Mouse (Mus musculus) liver, embryonic 15.5 days (tissue): ENCODE results near the gene Adamtsl1. TPM values are rescaled to one million over a fixed set of nuclear protein-coding genes. Genes with fewer than 3 reads are reported as not detected.

ENCODE experiments used
- ATAC-seq: fragments of 200-750 bp; cut with Nextera tagmentation; 2 replicates; pipeline ENCODE4 v1.8.0; 2017; ENCODE audit warnings: moderate number of reproducible peaks, mild to moderate bottlenecking, moderate library complexity; ENCODE audit not compliant: insufficient read depth
- H3K27ac ChIP-seq: fragments of 300-500 bp; sonication (generic); replicated peaks from 2 replicates; pipeline ENCODE4 v1.5.1; 2015; ENCODE audit warnings: mild to moderate bottlenecking, inconsistent platforms
- H3K27me3 ChIP-seq: fragments of 300-500 bp; sonication (generic); 2 replicates; pipeline ENCODE4 v1.6.1; 2015; ENCODE audit warnings: mild to moderate bottlenecking, inconsistent platforms
- H3K36me3 ChIP-seq: fragments of 300-500 bp; sonication (generic); replicated peaks from 2 replicates; pipeline ENCODE4 v1.6.1; 2015; ENCODE audit warnings: moderate library complexity, mild to moderate bottlenecking, inconsistent platforms
- H3K4me1 ChIP-seq: fragments of 300-500 bp; sonication (generic); replicated peaks from 2 replicates; pipeline ENCODE4 v1.6.1; 2015; ENCODE audit warnings: inconsistent platforms
- H3K4me2 ChIP-seq: fragments of 300-500 bp; sonication (generic); 2 replicates; pipeline ENCODE4 v1.6.1; 2015; ENCODE audit warnings: moderate library complexity, mild to moderate bottlenecking, inconsistent platforms
- H3K4me3 ChIP-seq: fragments of 300-500 bp; sonication (generic); replicated peaks from 2 replicates; pipeline ENCODE4 v1.5.1; 2015; ENCODE audit warnings: mild to moderate bottlenecking, inconsistent platforms
- H3K9ac ChIP-seq: fragments of 300-500 bp; sonication (generic); 2 replicates; pipeline ENCODE4 v1.6.1; 2015; ENCODE audit warnings: moderate library complexity, mild to moderate bottlenecking, inconsistent platforms
- H3K9me3 ChIP-seq: fragments of 300-500 bp; sonication (generic); replicated peaks from 2 replicates; pipeline ENCODE4 v1.6.1; 2016; ENCODE audit warnings: inconsistent platforms
- WGBS: fragments of 180-500 bp; shearing (Covaris S2); methylation state at CpG from one replicate; pipeline ENCODE4 v1.1.7; 2015; ENCODE audit warnings: mixed read lengths; ENCODE audit not compliant: insufficient replicate concordance; 5-methylcytosine and 5-hydroxymethylcytosine counted together
- polyA plus RNA-seq: library from polyadenylated mRNA; unstranded; fragments of >200 nt; fragmentation: Nextera tagmentation; extraction: Ambion mirVana; gene quantifications from 2 replicates; pipeline ENCODE4 v1.2.1, GENCODE M21; 2015

Gene Adamtsl1
- polyA plus RNA-seq, 1 experiment from 2014 or later, result 0.47 TPM

DNA sequence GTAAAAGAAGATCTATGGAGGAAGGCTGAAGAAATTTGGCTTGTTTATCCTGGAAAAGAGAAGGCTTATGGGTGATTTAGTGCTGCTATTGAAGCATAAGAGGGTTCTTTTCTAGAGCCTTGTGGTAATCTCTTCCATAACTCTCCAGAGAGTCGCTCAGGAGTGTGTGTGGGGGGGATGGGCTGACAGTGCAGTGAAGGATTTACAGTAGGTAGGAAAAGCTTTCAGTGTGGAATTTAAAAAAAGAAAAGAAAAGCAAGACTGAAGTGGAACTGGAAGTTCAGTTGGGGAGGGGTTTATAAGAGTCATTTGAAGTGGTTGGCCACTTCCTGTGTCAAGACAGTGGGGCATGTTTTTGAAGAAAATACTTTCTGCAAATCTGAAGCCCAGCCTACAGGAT, 155.8 kb downstream of the Adamtsl1 start:
- no peak overlapping the region for H3K4me2 ChIP-seq
- H3K27ac ChIP-seq, result no peak overlapping the region
- no peak overlapping the region for H3K4me3 ChIP-seq
- ATAC-seq, result no peak
- H3K36me3 ChIP-seq, result no peaks in the 10 kb centered on the region
- no peaks in the 10 kb centered on the region for H3K4me1 ChIP-seq
- WGBS, result 23% methylated on average over 1 of the region's 1 CpGs
- H3K27me3 ChIP-seq, result no peaks in the 10 kb centered on the region
- H3K9me3 ChIP-seq, result no peaks in the 10 kb centered on the region
- H3K9ac ChIP-seq, result no peak overlapping the region

DNA sequence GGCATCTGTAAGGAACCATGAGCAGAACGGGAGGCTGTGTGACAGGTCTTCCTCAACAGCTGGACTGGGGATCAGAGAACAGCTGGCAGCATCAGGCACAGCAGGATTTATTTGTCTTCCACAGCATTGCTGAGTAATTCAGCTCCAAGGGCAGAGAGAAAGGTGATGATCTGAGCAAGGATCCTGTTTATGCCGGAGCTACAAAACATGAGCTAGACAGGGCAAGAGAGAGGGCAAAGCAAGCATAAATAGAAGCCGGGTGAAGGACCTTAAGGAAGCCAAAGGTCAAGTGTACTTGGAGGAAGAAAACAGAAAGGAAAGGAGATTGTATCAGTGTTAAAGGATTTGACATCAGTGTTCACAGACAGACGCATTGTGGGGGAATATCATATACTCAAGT, 158.3 kb downstream of the Adamtsl1 start:
- no peaks in the 10 kb centered on the region for H3K36me3 ChIP-seq
- H3K27me3 ChIP-seq, result no peaks in the 10 kb centered on the region
- ATAC-seq, result no peak
- H3K27ac ChIP-seq, result no peak overlapping the region
- no peaks in the 10 kb centered on the region for H3K4me1 ChIP-seq
- no peak overlapping the region for H3K4me2 ChIP-seq
- no peaks in the 10 kb centered on the region for H3K9me3 ChIP-seq
- H3K4me3 ChIP-seq, result no peak overlapping the region
- no peak overlapping the region for H3K9ac ChIP-seq
- 43% methylated on average over 4 of the region's 4 CpGs for WGBS

DNA sequence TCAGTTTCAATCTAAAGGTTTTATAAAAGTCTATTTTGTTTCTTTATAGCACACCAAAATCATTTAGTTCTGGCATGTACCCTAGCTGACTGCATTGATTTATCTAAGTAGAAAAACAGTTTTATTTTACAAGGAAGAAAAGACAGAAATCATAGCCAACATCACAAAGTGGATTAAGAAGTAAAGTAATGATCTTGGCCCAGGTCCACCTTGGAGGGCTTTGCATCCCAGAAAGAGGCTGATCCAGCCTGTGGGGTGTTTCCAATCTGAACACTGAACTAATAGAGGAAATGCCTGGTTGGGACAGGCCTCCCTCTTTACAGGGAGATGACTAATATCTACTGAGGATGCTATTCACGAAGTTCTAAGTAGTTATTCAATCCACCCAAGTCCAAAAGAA, 163.6 kb downstream of the Adamtsl1 start:
- H3K9me3 ChIP-seq, result no peaks in the 10 kb centered on the region
- WGBS, result 19% methylated on average over 1 of the region's 1 CpGs

DNA sequence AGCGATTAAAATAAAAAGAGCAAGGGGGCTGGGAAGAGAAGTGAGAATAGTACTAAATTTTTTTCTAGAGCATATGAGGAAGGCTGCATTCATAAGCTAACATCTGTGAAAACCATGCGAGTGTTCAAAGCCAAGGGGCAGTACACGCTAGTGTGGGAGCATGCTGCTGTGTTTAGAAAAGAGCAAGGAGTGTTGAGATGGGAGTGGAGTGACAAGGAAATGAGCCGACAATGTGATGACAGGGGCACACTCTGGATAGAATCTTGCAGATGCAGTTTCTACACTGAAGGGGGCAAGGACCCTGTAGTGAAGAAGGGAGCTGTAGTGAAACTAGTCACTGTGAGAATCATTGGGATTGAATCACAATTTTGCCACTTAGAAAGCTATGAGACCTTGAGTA, 172.2 kb downstream of the Adamtsl1 start:
- H3K4me3 ChIP-seq, result no peak overlapping the region
- 63% methylated on average over 4 of the region's 4 CpGs for WGBS
- H3K36me3 ChIP-seq, result no peaks in the 10 kb centered on the region
- H3K27ac ChIP-seq, result no peak overlapping the region
- ATAC-seq, result no peak
- no peak overlapping the region for H3K9ac ChIP-seq
- H3K4me1 ChIP-seq, result no peaks in the 10 kb centered on the region
- no peak overlapping the region for H3K4me2 ChIP-seq
- H3K27me3 ChIP-seq, result no peaks in the 10 kb centered on the region
- H3K9me3 ChIP-seq, result no peaks in the 10 kb centered on the region

More for the DNA sequence above, 163.6 kb downstream of the Adamtsl1 start:
- Histone ChIP-seq H3K27ac (no peak overlapping the region), H3K4me1 (no peaks in the 10 kb centered on the region), H3K36me3 (no peaks in the 10 kb centered on the region), H3K4me3 (no peak overlapping the region), H3K4me2 (no peak overlapping the region), H3K9ac (no peak overlapping the region), H3K27me3 (no peaks in the 10 kb centered on the region)
- no peak for ATAC-seq

DNA sequence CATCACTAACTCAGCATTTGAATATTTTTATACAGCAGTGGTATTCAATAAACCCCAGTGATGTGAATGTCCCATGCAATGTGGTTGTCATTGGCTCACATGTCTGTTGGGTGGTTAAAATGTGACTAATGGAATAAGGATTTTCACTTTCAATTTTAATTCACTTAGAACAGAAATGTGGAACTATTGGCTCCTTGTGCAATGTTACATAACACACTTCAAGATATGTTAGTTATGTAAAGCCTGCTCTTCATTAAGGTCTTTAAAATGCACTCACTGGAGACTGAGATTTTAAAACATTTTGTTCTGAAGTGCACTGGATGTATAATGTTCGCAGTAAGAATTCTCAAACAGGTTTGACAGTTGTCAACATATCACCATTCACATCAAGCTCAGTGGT, 181.3 kb downstream of the Adamtsl1 start:
- WGBS, result 54% methylated on average over 1 of the region's 1 CpGs
- H3K9ac ChIP-seq, result no peak overlapping the region
- H3K9me3 ChIP-seq, result no peaks in the 10 kb centered on the region
- H3K27ac ChIP-seq, result no peak overlapping the region
- no peak overlapping the region for H3K4me2 ChIP-seq
- no peak overlapping the region for H3K4me3 ChIP-seq
- H3K4me1 ChIP-seq, result no peaks in the 10 kb centered on the region
- no peaks in the 10 kb centered on the region for H3K27me3 ChIP-seq
- H3K36me3 ChIP-seq, result no peaks in the 10 kb centered on the region
- no peak for ATAC-seq

DNA sequence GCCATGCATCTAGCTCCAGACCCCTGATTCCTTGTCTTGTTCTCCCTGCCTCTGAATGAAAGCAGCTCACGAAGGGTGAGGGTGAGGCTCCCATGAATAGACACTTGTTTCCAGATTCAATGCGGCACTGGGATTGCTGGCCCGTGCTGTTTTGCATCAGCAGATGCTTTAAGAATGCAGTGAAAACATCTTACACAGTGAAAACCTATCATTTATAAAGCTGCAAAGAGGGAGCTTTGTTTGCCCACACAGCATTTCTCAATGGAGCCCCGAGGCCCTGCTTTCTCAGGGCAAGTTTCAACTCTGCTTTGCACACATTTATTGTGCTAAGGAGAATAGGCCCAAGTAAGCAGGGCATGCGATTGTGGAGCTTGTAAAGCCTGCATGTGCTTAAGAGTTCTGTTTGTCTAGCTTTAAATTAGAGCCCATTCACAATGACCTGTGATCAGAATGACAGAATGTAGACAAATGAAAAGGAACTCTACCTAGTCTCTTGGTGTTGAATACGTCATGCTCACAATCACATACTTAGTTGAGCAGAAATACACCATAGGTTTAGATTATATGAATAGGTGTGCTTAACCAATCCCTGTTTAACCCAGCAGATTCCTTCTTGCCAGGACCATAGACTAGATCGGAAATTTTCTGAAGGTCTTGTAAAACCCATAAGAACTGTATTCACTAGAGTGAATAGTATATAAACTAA, 193.5 kb downstream of the Adamtsl1 start:
- Histone ChIP-seq H3K4me3 (no peak overlapping the region), H3K4me2 (no peak overlapping the region), H3K4me1 (no peaks in the 10 kb centered on the region), H3K9me3 (no peaks in the 10 kb centered on the region), H3K9ac (no peak overlapping the region), H3K36me3 (no peaks in the 10 kb centered on the region), H3K27me3 (no peaks in the 10 kb centered on the region), H3K27ac (no peak overlapping the region)
- no peak for ATAC-seq
- 56% methylated on average over 7 of the region's 7 CpGs for WGBS

DNA sequence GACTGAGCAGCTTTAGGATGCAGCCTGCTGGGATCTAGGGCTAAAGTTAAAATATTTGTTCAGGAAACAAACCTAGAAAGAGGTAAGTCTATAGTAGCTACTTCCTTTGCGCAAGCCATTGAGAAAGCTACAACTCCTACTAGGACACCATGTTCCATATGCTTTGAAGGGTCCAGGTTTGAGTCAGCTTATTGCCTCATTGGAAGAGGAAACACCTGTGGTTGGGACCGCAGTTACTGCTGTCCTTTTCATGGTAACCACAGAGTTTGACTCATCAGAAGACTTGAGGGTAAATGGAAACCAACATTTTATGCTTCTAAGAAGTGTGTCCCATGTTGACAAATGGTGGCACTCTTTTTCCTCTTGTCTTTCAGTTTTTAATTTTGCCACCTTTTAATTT, 195.7 kb downstream of the Adamtsl1 start:
- no peaks in the 10 kb centered on the region for H3K27me3 ChIP-seq
- no peaks in the 10 kb centered on the region for H3K36me3 ChIP-seq
- no peaks in the 10 kb centered on the region for H3K4me1 ChIP-seq
- H3K27ac ChIP-seq, result no peak overlapping the region
- H3K9me3 ChIP-seq, result no peaks in the 10 kb centered on the region
- no peak overlapping the region for H3K4me3 ChIP-seq
- no peak for ATAC-seq
- H3K9ac ChIP-seq, result no peak overlapping the region
- H3K4me2 ChIP-seq, result no peak overlapping the region
- WGBS, result 54% methylated on average over 2 of the region's 2 CpGs

DNA sequence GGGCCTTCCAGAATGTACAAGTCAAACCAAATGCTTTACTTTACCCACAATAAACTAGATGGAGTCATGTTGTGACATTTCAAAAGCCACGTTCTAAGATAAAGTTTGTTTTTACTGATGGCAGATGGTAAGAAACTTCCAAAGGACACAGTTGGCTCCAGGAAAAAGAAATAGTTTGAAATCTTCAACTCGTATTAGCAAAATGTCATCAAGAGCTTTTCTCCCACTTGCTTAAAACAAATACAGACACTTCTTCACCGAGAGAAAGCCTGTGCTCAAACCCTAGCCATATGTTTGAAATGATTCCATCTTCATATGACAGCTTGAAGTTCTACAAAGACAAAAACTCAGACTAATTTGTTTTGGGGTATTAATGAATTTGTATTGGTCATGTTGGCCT, 211.0 kb downstream of the Adamtsl1 start:
- ATAC-seq, result no peak

DNA sequence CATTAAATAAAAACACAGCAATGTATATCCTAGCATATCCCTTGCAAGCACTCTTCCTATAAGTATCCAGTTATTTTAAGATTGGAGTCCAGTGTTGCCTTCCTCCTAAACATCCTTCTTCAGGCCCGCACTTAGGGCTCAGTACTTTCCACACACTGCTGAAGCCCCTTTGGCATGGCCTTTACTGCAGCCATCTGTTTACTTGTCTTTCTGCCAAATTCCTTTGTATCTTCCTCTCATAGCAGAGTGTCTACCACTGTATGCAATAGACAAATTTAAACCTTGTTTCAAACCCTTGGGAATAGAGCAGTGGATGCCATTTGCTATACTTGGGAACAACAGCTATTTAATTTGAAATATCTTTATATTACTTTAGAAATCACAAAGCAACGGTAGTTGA, 213.8 kb downstream of the Adamtsl1 start:
- 48% methylated on average over 2 of the region's 2 CpGs for WGBS
- H3K4me1 ChIP-seq, result no peaks in the 10 kb centered on the region
- ATAC-seq, result no peak
- H3K9ac ChIP-seq, result no peak overlapping the region
- H3K27ac ChIP-seq, result no peak overlapping the region
- H3K27me3 ChIP-seq, result no peaks in the 10 kb centered on the region
- H3K9me3 ChIP-seq, result no peaks in the 10 kb centered on the region; the same call in 1 of the 2 replicates
- H3K4me2 ChIP-seq, result no peak overlapping the region
- H3K4me3 ChIP-seq, result no peak overlapping the region
- H3K36me3 ChIP-seq, result no peaks in the 10 kb centered on the region

More for the DNA sequence above, 211.0 kb downstream of the Adamtsl1 start:
- H3K27me3 ChIP-seq, result no peaks in the 10 kb centered on the region
- H3K4me1 ChIP-seq, result no peaks in the 10 kb centered on the region
- no peak overlapping the region for H3K9ac ChIP-seq
- H3K9me3 ChIP-seq, result no peaks in the 10 kb centered on the region
- H3K4me2 ChIP-seq, result no peak overlapping the region
- H3K36me3 ChIP-seq, result no peaks in the 10 kb centered on the region
- no peak overlapping the region for H3K27ac ChIP-seq
- 49% methylated on average over 3 of the region's 3 CpGs for WGBS
- H3K4me3 ChIP-seq, result no peak overlapping the region

DNA sequence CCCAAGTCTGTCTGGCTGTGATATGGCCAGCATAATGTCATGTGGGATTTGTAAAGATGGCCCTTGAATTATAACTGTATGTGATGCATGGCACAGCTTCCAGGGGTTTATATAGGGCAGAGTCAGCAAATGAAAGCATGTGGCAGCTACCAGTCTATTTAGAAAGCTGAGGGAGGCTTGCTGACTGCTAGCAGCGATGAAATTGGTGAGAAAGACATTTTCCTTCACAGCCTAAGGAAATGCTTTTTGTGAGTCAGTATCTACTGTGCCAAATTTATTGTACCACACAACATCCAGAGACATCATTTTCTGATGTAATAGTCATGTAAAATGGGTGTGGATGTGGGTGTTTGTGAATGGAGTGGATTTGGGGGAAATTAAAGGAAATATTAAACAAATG, 214.4 kb downstream of the Adamtsl1 start:
- H3K9me3 ChIP-seq, result no peaks in the 10 kb centered on the region; the same call in 1 of the 2 replicates
- H3K4me1 ChIP-seq, result no peaks in the 10 kb centered on the region
- H3K27ac ChIP-seq, result no peak overlapping the region
- 47% methylated on average over 1 of the region's 1 CpGs for WGBS
- no peaks in the 10 kb centered on the region for H3K36me3 ChIP-seq
- no peak overlapping the region for H3K4me3 ChIP-seq
- no peak overlapping the region for H3K9ac ChIP-seq
- H3K27me3 ChIP-seq, result no peaks in the 10 kb centered on the region
- no peak for ATAC-seq
- no peak overlapping the region for H3K4me2 ChIP-seq

DNA sequence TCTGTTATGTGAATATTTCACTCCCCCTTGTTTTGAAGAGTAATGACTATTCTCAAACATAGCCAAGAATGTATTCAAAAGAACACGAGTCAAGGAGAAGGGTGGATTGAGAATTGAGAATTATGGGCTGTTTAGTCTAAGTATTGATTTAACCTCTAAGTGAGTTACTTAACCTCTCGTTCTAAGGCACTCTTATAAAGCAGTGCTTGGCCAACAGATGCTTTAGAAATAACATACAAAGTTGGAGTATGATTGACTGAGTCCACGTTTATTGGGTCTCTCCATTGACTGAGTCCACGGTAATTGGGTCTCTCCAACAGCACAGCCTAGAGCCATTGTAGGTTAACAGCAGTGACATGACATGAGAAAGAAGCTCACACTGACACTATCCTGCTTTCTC, 226.5 kb downstream of the Adamtsl1 start:
- Histone ChIP-seq H3K36me3 (no peaks in the 10 kb centered on the region), H3K27me3 (no peaks in the 10 kb centered on the region), H3K27ac (no peak overlapping the region), H3K4me2 (no peak overlapping the region), H3K4me1 (no peaks in the 10 kb centered on the region), H3K4me3 (no peak overlapping the region), H3K9me3 (no peaks in the 10 kb centered on the region), H3K9ac (no peak overlapping the region)
- ATAC-seq, result no peak
- whole genome bisulfite sequencing, result 51% methylated on average over 4 of the region's 4 CpGs

DNA sequence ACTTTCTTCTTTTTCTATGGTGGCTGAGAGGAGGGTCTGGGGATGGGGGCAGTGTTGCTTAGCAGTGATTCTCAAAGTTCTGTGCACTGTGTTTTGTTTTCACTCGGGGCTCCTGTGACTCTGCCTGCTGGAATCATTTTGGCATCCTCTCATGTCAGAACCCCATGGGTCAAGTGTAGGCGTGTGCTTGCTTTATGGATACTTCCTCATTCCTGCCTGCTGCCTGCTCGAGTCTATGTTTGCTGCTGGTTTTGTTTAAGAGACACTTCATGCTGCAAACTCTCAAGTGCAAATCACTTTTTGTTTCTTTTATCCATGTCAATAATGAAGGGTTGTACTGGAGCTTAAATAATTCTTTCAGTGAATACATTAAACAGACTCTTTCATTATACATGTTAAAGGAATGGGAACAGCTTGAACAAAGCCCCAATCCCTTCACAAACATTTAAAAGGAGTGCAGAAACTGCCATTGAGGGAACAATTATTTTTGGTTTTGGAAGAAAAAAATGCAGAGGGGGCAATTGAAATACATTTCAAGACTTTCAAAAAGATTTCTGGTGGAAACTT, 227.9 kb downstream of the Adamtsl1 start:
- no peaks in the 10 kb centered on the region for H3K36me3 ChIP-seq
- no peak overlapping the region for H3K27ac ChIP-seq
- H3K9me3 ChIP-seq, result no peaks in the 10 kb centered on the region
- no peaks in the 10 kb centered on the region for H3K27me3 ChIP-seq
- WGBS, result 17% methylated on average over 3 of the region's 3 CpGs
- no peak overlapping the region for H3K4me3 ChIP-seq
- H3K4me1 ChIP-seq, result no peaks in the 10 kb centered on the region
- no peak overlapping the region for H3K9ac ChIP-seq
- ATAC-seq, result no peak
- no peak overlapping the region for H3K4me2 ChIP-seq
